Mouse (Mus musculus) limb, embryonic 13.5 days (tissue): Measurements from ENCODE around the gene Cfap77. TPM values are rescaled to one million over a fixed set of nuclear protein-coding genes. Genes with fewer than 3 reads are reported as not detected.

Experiments
- ATAC-seq: fragments of 200-750 bp; cut with Nextera tagmentation; 2 replicates; pipeline ENCODE4 v1.8.0; 2017; ENCODE audit warnings: low read depth, moderate number of reproducible peaks, moderate TSS enrichment; ENCODE audit not compliant: low FRiP score
- H3K27ac ChIP-seq: fragments of 300-500 bp; sonication (generic); 2 replicates; pipeline ENCODE4 v1.5.1; 2015; ENCODE audit warnings: inconsistent platforms, mild to moderate bottlenecking, moderate library complexity
- H3K27me3 ChIP-seq: fragments of 300-500 bp; sonication (generic); 2 replicates; pipeline ENCODE4 v1.6.1; 2015; ENCODE audit warnings: mild to moderate bottlenecking, inconsistent platforms
- H3K36me3 ChIP-seq: fragments of 300-500 bp; sonication (generic); 2 replicates; pipeline ENCODE4 v1.6.1; 2015; ENCODE audit warnings: inconsistent platforms, mild to moderate bottlenecking, moderate library complexity
- H3K4me1 ChIP-seq: fragments of 300-500 bp; sonication (generic); 2 replicates; pipeline ENCODE4 v1.6.1; 2015; ENCODE audit warnings: inconsistent platforms
- H3K4me2 ChIP-seq: fragments of 300-500 bp; sonication (generic); replicated peaks from 2 replicates; pipeline ENCODE4 v1.6.1; 2015; ENCODE audit warnings: inconsistent platforms, mild to moderate bottlenecking, moderate library complexity
- H3K4me3 ChIP-seq: fragments of 300-500 bp; sonication (generic); 2 replicates; pipeline ENCODE4 v1.5.1; 2015; ENCODE audit warnings: moderate library complexity, mild to moderate bottlenecking, inconsistent platforms
- H3K9ac ChIP-seq: fragments of 300-500 bp; sonication (generic); 2 replicates; pipeline ENCODE4 v1.6.1; 2015; ENCODE audit warnings: mild to moderate bottlenecking, inconsistent platforms
- H3K9me3 ChIP-seq: fragments of 300-500 bp; sonication (generic); 2 replicates; pipeline ENCODE4 v1.6.1; 2016; ENCODE audit warnings: inconsistent platforms
- WGBS: fragments of 180-500 bp; shearing (Covaris S2); methylation state at CpG from one replicate; pipeline ENCODE4 v1.1.7; 2015; 5-methylcytosine and 5-hydroxymethylcytosine counted together
- polyA plus RNA-seq: library from polyadenylated mRNA; unstranded; fragments of >200 nt; fragmentation: Nextera tagmentation; extraction: Ambion mirVana; gene quantifications from 2 replicates; pipeline ENCODE4 v1.2.1, GENCODE M21; 2015

Cfap77 gene
- polyA plus RNA-seq, 1 experiment from 2014 or later, result 0.24 TPM

DNA sequence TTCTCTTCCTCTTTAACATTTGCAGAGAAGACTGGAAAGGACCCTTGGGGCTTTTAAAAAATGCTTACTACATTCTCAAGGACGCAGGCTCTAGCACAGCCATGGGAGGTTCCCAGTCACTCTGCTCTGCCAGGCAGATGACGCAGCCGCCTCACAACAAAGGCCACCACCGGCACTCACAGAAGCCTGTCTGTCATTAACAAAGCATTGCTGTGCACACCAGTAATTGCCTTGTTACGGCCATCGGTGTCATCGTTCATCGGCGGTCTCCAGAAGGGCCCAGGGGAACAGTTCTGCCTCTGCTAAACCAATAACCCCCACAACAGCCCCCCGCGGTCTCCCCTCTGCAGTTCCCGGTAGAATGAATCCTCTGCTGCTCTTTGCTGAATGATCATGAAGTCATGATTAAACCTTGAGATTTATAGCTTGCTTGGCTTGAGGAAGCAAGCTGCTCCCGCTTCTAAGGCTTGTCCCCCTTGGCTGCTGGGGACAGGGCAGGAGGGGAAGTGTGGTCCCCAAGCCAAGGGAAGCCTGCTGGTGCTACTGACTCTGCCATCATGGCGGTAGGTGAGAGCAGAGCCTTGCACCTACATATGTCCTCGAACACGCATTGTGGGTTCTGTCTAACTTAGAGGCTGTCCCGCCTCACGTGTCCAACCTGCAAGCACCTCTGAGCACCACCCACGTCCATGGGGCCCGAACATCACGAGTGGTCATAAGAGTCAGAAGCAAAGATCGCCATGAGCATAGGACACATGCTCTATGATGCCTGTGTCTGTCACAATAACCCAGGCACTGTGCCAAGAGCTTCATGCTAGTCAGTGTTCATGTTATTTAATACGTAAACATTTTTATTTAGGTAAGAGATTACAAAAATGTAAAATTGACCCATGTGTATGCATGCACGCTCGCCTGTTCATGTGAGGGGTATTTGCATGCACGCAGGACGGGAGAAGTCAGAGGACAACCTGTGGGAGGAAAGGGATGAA lies 38.0 kb downstream of the Cfap77 start:
- WGBS, result 48% methylated on average over 27 of the region's 27 CpGs
- Histone ChIP-seq H3K36me3 (no peaks in the 10 kb centered on the region), H3K9me3 (peaks cover 3% of the 10 kb centered on the region; the same call in 1 of the 2 replicates), H3K4me2 (no peak overlapping the region), H3K27ac (no peak overlapping the region), H3K9ac (no peak overlapping the region), H3K4me3 (no peak overlapping the region), H3K4me1 (peaks cover 8% of the 10 kb centered on the region), H3K27me3 (peaks cover 88% of the 10 kb centered on the region)
- no peak for ATAC-seq

DNA sequence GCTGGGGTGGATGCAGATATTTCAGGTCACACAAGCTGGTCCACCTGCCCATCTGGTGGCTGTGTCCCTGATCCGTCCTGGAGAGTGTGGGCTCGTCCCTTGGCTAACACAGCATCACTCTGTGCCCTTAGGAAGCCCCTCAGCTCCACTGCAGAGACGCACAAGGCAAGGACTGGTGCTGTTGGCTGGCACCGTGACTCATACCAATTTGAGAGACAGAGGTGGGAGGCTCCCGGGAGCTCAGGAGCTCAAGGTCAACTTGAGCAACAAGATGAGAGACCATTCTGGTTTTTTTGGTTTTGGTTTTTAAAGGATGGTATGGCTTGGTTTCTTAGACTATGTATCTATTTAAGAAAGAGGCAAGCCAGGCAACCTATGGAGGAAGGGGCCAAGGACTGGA lies 42.3 kb downstream of the Cfap77 start:
- Histone ChIP-seq H3K9ac (no peak overlapping the region), H3K27me3 (peaks cover 88% of the 10 kb centered on the region), H3K4me1 (peaks cover 8% of the 10 kb centered on the region), H3K9me3 (peaks cover 3% of the 10 kb centered on the region; the same call in 1 of the 2 replicates), H3K4me3 (no peak overlapping the region), H3K4me2 (no peak overlapping the region), H3K36me3 (no peaks in the 10 kb centered on the region), H3K27ac (no peak overlapping the region)
- ATAC-seq, result no peak
- 54% methylated on average over 5 of the region's 5 CpGs for WGBS

DNA sequence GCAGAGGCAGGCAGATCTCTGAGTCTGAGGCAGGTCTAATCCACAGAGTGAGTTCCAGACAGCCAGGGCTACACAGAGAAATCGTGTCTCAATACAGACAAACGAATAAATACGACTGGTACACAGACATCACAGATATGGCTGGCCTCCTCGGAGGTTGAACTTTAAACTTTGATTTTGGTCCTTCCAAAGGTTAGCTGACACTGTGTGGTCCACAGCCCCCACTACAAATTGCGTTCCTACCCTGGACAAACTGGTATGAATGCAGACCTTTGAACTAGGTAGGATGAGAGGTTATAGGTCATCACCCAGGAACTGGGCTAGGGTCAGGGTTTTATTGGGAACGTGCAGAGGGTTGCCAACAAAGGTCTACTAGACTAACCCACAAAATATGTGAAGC lies 47.2 kb downstream of the Cfap77 start:
- H3K4me1 ChIP-seq, result no peaks in the 10 kb centered on the region
- no peak for ATAC-seq
- no peaks in the 10 kb centered on the region for H3K36me3 ChIP-seq
- no peak overlapping the region for H3K27ac ChIP-seq
- no peaks in the 10 kb centered on the region for H3K9me3 ChIP-seq
- no peak overlapping the region for H3K4me2 ChIP-seq
- H3K4me3 ChIP-seq, result no peak overlapping the region
- peaks cover 89% of the 10 kb centered on the region for H3K27me3 ChIP-seq
- WGBS, result 72% methylated on average over 6 of the region's 6 CpGs
- H3K9ac ChIP-seq, result no peak overlapping the region

DNA sequence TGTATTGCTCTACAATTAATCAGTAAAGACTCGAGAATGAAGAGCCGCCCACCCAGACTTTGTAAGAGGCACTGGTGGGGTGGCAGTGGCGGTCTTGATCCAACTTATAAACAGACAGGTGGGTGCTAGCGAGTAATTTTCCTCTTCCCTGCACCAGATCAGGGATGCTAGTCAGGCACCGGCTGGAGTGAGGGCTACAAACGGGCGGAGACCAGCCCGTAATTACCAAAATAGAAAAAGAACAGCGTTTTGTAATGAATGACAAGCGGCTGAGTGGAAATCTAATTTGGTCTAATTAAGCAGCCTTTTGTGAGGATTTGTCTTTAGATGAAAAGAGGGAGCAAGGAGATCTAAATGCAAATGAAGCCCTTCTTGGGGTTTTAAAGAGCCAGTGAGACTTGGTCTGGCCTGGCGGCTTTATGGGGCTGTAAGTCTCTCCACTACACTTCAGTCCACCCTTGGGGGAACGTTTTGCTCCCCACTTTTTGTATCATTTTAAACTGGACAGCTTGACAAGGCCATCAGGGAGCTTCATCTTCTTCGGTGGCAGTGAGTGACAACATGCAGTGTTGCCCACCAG lies 48.3 kb downstream of the Cfap77 start:
- 72% methylated on average over 13 of the region's 13 CpGs for WGBS
- ATAC-seq, result no peak
- H3K27me3 ChIP-seq, result peaks cover 88% of the 10 kb centered on the region

DNA sequence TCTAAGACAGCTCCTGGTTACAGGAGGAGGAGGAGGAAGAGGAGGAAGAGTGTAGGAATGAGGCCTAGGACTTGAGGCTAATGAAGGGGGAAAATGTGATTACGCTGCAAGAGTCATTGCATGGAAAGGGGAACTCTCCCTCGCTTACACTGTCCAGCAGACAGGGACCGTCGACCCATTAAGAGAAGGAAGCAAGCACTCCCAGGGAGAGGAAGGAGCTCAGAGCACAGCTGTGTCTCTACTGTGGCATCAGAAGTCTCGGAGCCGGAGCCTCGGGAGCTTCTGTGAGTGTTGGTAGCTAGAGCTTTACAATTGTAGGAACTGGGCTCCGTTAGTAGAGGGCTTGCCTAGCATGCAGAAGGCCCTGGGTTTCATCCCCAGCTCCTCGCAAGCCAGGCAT lies 50.8 kb downstream of the Cfap77 start:
- Histone ChIP-seq H3K9ac (no peak overlapping the region), H3K27ac (no peak overlapping the region), H3K4me2 (no peak overlapping the region), H3K4me3 (no peak overlapping the region), H3K9me3 (no peaks in the 10 kb centered on the region), H3K36me3 (no peaks in the 10 kb centered on the region), H3K4me1 (no peaks in the 10 kb centered on the region), H3K27me3 (peaks cover 73% of the 10 kb centered on the region)
- whole genome bisulfite sequencing, result 60% methylated on average over 9 of the region's 9 CpGs
- ATAC-seq, result no peak

More for the DNA sequence above, 48.3 kb downstream of the Cfap77 start:
- Histone ChIP-seq H3K9ac (no peak overlapping the region), H3K9me3 (no peaks in the 10 kb centered on the region), H3K36me3 (no peaks in the 10 kb centered on the region), H3K4me2 (no peak overlapping the region), H3K4me1 (no peaks in the 10 kb centered on the region), H3K27ac (no peak overlapping the region), H3K4me3 (no peak overlapping the region)

DNA sequence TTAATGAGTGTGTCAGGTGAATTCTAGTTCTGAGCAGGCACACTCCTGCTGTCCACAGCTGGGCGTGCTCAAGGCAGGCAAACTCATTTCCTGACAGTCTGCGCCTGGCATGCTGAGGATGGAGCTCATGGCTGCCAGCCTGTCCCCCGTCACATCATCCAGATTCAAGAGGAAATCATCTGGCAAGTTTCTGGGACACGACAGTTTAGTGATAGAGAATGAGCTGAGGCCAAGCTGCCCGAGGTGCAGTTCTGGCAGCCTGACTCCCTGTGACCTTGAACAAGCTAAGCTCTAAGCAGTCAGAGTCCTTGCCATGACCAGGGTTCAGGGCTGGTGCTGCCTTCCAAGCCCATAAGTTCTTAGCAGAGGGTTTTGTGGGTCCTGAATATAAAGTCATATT lies 56.6 kb downstream of the Cfap77 start:
- Histone ChIP-seq H3K4me3 (no peak overlapping the region), H3K9me3 (no peaks in the 10 kb centered on the region), H3K27me3 (peaks cover 36% of the 10 kb centered on the region), H3K36me3 (no peaks in the 10 kb centered on the region), H3K27ac (no peak overlapping the region), H3K4me2 (no peak overlapping the region), H3K9ac (no peak overlapping the region), H3K4me1 (no peaks in the 10 kb centered on the region)
- ATAC-seq, result no peak
- 67% methylated on average over 5 of the region's 5 CpGs for WGBS

DNA sequence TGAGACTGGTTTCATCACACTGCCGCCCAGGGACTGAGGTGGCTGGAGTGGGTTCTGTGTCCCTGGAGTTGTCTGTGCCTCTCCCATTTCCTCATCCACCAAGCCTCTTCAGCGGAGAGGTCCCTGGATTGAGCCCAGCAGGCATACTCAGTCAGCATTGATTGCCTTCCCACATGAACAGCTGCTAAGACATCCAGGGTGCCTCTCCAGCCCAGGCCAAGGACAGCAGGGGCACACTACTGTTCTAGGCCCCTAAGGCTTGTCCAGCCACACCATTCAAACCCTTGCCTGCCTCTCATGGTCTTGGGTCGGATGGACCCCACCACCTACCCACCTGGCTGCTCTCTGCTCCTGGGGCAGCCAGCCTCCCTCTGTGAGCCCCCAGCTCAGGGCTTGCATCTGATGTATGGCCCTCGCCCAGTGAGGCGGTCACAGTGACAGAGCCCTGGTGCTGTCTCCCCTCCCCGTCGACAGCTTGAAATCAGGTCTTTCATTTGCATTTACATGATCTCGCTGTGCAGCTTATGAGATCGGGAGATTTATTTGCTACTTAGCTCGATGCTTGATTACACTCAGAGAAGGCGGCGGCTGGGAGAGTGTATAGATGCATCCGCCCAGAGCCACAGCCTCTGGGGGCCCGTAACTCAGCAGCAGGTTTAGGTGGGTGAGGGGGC lies 57.6 kb downstream of the Cfap77 start:
- Histone ChIP-seq H3K4me3 (no peak overlapping the region), H3K4me2 (no peak overlapping the region), H3K4me1 (no peaks in the 10 kb centered on the region), H3K27ac (no peak overlapping the region), H3K27me3 (peaks cover 28% of the 10 kb centered on the region), H3K9me3 (no peaks in the 10 kb centered on the region), H3K9ac (no peak overlapping the region), H3K36me3 (no peaks in the 10 kb centered on the region)
- no peak for ATAC-seq
- WGBS, result 61% methylated on average over 14 of the region's 14 CpGs

DNA sequence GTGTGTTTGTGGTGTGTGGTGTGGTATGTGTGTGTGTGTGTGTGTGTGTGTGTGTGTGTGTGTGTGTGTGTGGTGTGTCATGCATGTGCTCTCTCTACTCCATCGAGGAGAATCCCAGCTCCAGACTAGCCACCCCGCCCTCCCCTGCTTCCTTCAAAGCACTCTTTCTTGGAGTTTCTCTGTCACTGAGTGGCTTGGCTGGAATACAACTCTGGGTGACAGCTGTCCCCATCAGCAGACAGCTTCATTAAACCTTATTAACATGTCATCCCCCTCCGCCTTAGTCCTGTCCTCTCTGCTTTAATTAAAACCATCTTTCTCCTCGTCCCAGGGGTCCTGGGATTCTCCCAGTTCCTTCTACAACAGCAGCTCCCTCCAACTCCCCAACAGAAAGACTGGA lies 59.4 kb downstream of the Cfap77 start:
- Histone ChIP-seq H3K4me2 (no peak overlapping the region), H3K36me3 (no peaks in the 10 kb centered on the region), H3K9ac (no peak overlapping the region), H3K4me3 (no peak overlapping the region), H3K27ac (no peak overlapping the region), H3K9me3 (no peaks in the 10 kb centered on the region), H3K27me3 (peaks cover 19% of the 10 kb centered on the region), H3K4me1 (no peaks in the 10 kb centered on the region)
- no peak for ATAC-seq
- WGBS, result 41% methylated on average over 4 of the region's 4 CpGs

DNA sequence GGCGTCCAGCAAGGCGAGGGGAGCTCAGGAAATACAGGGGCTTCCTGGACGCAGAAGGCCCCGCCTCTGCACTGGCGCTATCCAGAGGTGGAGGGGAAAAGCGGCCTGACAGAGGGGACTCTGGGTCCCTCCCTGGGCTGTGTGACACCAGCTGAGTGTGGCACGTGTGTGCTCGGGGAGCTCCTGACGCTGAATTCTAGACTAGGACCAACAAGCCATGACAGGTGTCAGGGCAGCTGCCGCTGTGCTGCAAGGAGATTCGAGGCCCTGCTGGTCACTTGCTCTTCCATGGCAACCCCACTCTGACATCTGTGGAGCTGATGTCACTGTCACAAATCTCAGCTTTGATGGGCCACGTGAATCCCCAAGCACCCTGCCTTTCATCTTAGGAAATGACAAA lies 60.9 kb downstream of the Cfap77 start:
- no peak overlapping the region for H3K27ac ChIP-seq
- H3K36me3 ChIP-seq, result no peaks in the 10 kb centered on the region
- H3K27me3 ChIP-seq, result peaks cover 14% of the 10 kb centered on the region
- no peak overlapping the region for H3K9ac ChIP-seq
- ATAC-seq, result peak; percentile 54
- no peaks in the 10 kb centered on the region for H3K4me1 ChIP-seq
- H3K4me2 ChIP-seq, result no peak overlapping the region
- no peaks in the 10 kb centered on the region for H3K9me3 ChIP-seq
- no peak overlapping the region for H3K4me3 ChIP-seq
- WGBS, result 74% methylated on average over 12 of the region's 12 CpGs

DNA sequence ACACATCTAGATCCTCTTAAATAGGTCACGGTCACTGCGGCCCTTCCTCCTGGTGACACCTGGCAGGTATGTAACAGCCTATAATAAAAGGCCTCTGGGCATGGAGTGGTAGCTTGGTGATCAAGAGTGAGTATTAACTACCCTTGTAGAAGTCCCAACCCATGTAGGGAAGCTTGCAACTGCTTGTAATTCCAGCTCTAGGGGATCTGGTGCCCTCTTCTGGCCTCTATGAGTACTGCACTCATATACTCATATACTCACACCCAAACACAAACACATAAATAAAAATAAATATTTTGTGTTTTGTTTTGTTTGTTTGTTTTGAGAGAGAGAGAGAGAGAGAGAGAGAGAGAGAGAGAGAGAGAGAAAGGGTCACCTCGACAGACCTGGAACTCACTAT lies 66.1 kb downstream of the Cfap77 start:
- H3K4me1 ChIP-seq, result no peaks in the 10 kb centered on the region
- ATAC-seq, result no peak
- H3K4me3 ChIP-seq, result no peak overlapping the region
- H3K4me2 ChIP-seq, result no peak overlapping the region
- H3K36me3 ChIP-seq, result no peaks in the 10 kb centered on the region
- no peak overlapping the region for H3K9ac ChIP-seq
- peaks cover 5% of the 10 kb centered on the region; the same call in 1 of the 2 replicates for H3K9me3 ChIP-seq
- whole genome bisulfite sequencing, result 89% methylated on average over 3 of the region's 3 CpGs
- no peak overlapping the region for H3K27ac ChIP-seq
- H3K27me3 ChIP-seq, result peaks cover 18% of the 10 kb centered on the region

DNA sequence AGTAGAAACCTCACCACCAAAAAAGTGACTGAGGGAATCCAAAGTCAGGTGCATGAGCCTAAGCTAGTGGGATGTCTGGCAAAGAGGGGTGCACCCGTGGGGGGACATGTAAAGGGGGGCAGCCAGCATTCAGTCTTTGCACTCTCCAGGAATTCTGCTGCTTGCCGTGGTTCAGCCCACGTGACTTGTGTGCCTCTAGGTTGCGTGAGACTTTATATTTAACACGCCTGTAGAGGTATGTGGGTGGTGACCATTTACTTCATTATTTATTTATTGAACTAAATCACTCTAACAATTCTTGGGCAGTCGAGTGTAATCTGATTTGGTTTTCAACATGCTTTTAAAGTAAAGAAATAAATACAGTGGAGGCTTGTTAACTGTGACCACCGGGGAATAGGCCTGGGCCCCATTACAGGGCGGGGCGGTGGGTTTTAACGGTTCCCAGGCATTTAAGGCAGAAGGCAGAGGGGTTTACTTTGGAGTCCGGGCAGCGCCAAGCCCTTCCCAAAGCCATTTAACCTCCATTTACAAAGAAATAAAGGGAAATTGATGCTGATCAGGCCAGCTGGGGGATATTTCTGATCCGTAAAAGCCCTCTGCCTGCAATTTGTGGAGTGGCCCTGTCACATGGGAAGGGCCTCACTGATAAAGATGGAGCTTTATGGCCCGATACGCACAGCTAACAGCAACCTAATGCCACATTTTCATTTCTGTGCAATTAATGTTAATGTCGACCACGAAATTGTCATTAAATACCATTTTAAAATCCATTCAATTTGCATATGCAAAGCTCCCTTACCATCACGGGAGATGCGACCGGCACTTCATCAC lies 74.6 kb downstream of the Cfap77 start:
- H3K27ac ChIP-seq, result no peak overlapping the region
- H3K9me3 ChIP-seq, result no peaks in the 10 kb centered on the region
- no peak overlapping the region for H3K9ac ChIP-seq
- no peak for ATAC-seq
- no peaks in the 10 kb centered on the region for H3K36me3 ChIP-seq
- no peak overlapping the region for H3K4me3 ChIP-seq
- peaks cover 15% of the 10 kb centered on the region for H3K4me1 ChIP-seq
- 38% methylated on average over 20 of the region's 20 CpGs for WGBS
- H3K4me2 ChIP-seq, result 0 out of 2 replicates have a peak overlapping the region, but pooled peaks have one; percentile 16
- H3K27me3 ChIP-seq, result peaks cover 47% of the 10 kb centered on the region
